Mouse (Mus musculus) midbrain, postnatal 0 days (tissue): ENCODE measurements around the gene Lingo3. TPM values are rescaled to one million over a fixed set of nuclear protein-coding genes. Genes with fewer than 3 reads are reported as not detected.

Experiments
- ATAC-seq: fragments of 200-750 bp; cut with Nextera tagmentation; 2 replicates; pipeline ENCODE4 v1.8.0; 2017; ENCODE audit warnings: moderate number of reproducible peaks, mild to moderate bottlenecking, moderate TSS enrichment, moderate library complexity; ENCODE audit not compliant: low FRiP score
- DNase-seq: peaks from one replicate; pipeline ENCODE4 v3.0.0-alpha.2; 2015; ENCODE audit warnings: low spot score
- H3K27ac ChIP-seq: fragments of 300-500 bp; sonication (generic); 2 replicates; pipeline ENCODE4 v1.5.1; 2014; ENCODE audit warnings: low read depth, mild to moderate bottlenecking, low read length, mixed read lengths
- H3K27me3 ChIP-seq: fragments of 300-500 bp; sonication (generic); 2 replicates; pipeline ENCODE4 v1.6.1; 2014; ENCODE audit warnings: low read length, control low read depth, mixed read lengths; ENCODE audit not compliant: insufficient read depth
- H3K36me3 ChIP-seq: fragments of 300-500 bp; sonication (generic); 2 replicates; pipeline ENCODE4 v1.6.1; 2014; ENCODE audit warnings: low read length, control low read depth, mixed read lengths; ENCODE audit not compliant: insufficient read depth
- H3K4me1 ChIP-seq: fragments of 300-500 bp; sonication (generic); 2 replicates; pipeline ENCODE4 v1.6.1; 2014; ENCODE audit warnings: mild to moderate bottlenecking, control low read depth, antibody characterized with exemption, low read length, mixed read lengths; ENCODE audit not compliant: insufficient read depth
- H3K4me2 ChIP-seq: fragments of 300-500 bp; sonication (generic); 2 replicates; pipeline ENCODE4 v1.6.1; 2014; ENCODE audit warnings: low read depth, mild to moderate bottlenecking, low read length, mixed read lengths; ENCODE audit not compliant: poor library complexity, severe bottlenecking
- H3K4me3 ChIP-seq: fragments of 300-500 bp; sonication (generic); 2 replicates; pipeline ENCODE4 v1.5.1; 2014; ENCODE audit warnings: low read depth, mild to moderate bottlenecking, low read length, moderate library complexity
- H3K9ac ChIP-seq: fragments of 300-500 bp; sonication (generic); replicated peaks from 2 replicates; pipeline ENCODE4 v1.6.1; 2014; ENCODE audit warnings: mild to moderate bottlenecking, low read length, moderate library complexity, mixed read lengths; ENCODE audit not compliant: poor library complexity, severe bottlenecking
- H3K9me3 ChIP-seq: fragments of 300-500 bp; sonication (generic); 2 replicates; pipeline ENCODE4 v1.6.1; 2016; ENCODE audit warnings: low read length, control low read depth
- CTCF ChIP-seq: IDR thresholded peaks from 2 replicates; pipeline ENCODE4 v1.5.1; 2016; ENCODE audit warnings: antibody characterized with exemption, mild to moderate bottlenecking
- WGBS: fragments of 180-500 bp; shearing (Covaris S2); extraction: QIAGEN DNeasy Blood & Tissue Kit; methylation state at CpG from one replicate; pipeline ENCODE4 v1.1.7; 2014; 5-methylcytosine and 5-hydroxymethylcytosine counted together
- polyA plus RNA-seq: library from polyadenylated mRNA; unstranded; fragments of >200 nt; fragmentation: Nextera tagmentation; extraction: Ambion mirVana; gene quantifications from 2 replicates; pipeline ENCODE4 v1.2.1, GENCODE M21; 2015
- total RNA-seq: library from RNA; depleted of rRNA; stranded (reverse); fragments of >200 nt; gene quantifications from 2 replicates; pipeline ENCODE4 v1.2.3, GENCODE M21; 2014; rRNA removed

The Lingo3 gene
- total RNA-seq (39.3 and 61.0 TPM in 2 replicates), polyA plus RNA-seq (24.4 and 26.8 TPM in 2 replicates)

GRCm38 (mm10) chr10:80843931-80844547 is at the start of gene Lingo3:
Gene Lingo3, minus strand, starts transcription at chr10:80844039.
- Histone ChIP-seq H3K9me3 (no peaks in the 10 kb centered on the region), H3K27ac (no peak within 1 kb of the TSS), H3K9ac (peak within 1 kb of the TSS; percentile 86), H3K36me3 (no peaks in the 10 kb centered on the region), H3K4me1 (no peaks in the 10 kb centered on the region), H3K27me3 (peaks cover 7% of the 10 kb centered on the region; the same call in 1 of the 2 replicates), H3K4me2 (peak within 1 kb of the TSS; percentile 86), H3K4me3 (peak within 1 kb of the TSS; percentile 70)
- ATAC-seq: peak; percentile 63
- 4% methylated on average over 40 of the region's 51 CpGs for WGBS
- DNase-seq: peak; percentile 68
- TF ChIP-seq CTCF: no peak

GRCm38 (mm10) chr10:80887181-80887580 is 43.3 kb upstream of the Lingo3 start:
- no peak overlapping the region for H3K27ac ChIP-seq
- no peaks in the 10 kb centered on the region for H3K4me1 ChIP-seq
- TF ChIP-seq CTCF: no peak
- H3K4me2 ChIP-seq: no peak overlapping the region
- no peak overlapping the region for H3K4me3 ChIP-seq
- DNase-seq (peak; percentile 12), ATAC-seq (no peak)
- no peaks in the 10 kb centered on the region for H3K9me3 ChIP-seq
- no peaks in the 10 kb centered on the region for H3K36me3 ChIP-seq
- no peaks in the 10 kb centered on the region for H3K27me3 ChIP-seq
- H3K9ac ChIP-seq: no peak overlapping the region
- 73% methylated on average over 11 of the region's 11 CpGs for WGBS

- TF ChIP-seq CTCF: peak; percentile 78
- Histone ChIP-seq H3K4me1 (no peaks in the 10 kb centered on the region), H3K9ac (no peak overlapping the region), H3K9me3 (no peaks in the 10 kb centered on the region), H3K36me3 (no peaks in the 10 kb centered on the region), H3K4me3 (no peak overlapping the region), H3K4me2 (no peak overlapping the region), H3K27ac (no peak overlapping the region), H3K27me3 (no peaks in the 10 kb centered on the region)
- no peak for ATAC-seq
- peak; percentile 47 for DNase-seq
- WGBS: 26% methylated on average over 10 of the region's 10 CpGs
Observed at GRCm38 (mm10) chr10:80881301-80881700, 37.5 kb upstream of the Lingo3 start.

- no peak for DNase-seq
- Histone ChIP-seq H3K4me2 (no peak overlapping the region), H3K27ac (no peak overlapping the region), H3K4me3 (no peak overlapping the region), H3K36me3 (no peaks in the 10 kb centered on the region), H3K9ac (no peak overlapping the region), H3K9me3 (no peaks in the 10 kb centered on the region), H3K4me1 (no peaks in the 10 kb centered on the region), H3K27me3 (no peaks in the 10 kb centered on the region)
- ATAC-seq: no peak
- no peak for TF ChIP-seq CTCF
- WGBS: 76% methylated on average over 2 of the region's 2 CpGs
Observed at GRCm38 (mm10) chr10:80880901-80881300, 37.1 kb upstream of the Lingo3 start.

- DNase-seq (peak; percentile 66), ATAC-seq (no peak)
- 23% methylated on average over 5 of the region's 5 CpGs for WGBS
- TF ChIP-seq CTCF: peak; percentile 81
- no peaks in the 10 kb centered on the region for H3K9me3 ChIP-seq
- H3K4me1 ChIP-seq: no peaks in the 10 kb centered on the region
- H3K27me3 ChIP-seq: no peaks in the 10 kb centered on the region
- no peak overlapping the region for H3K27ac ChIP-seq
- H3K36me3 ChIP-seq: no peaks in the 10 kb centered on the region
- H3K9ac ChIP-seq: no peak overlapping the region
- H3K4me3 ChIP-seq: no peak overlapping the region
- no peak overlapping the region for H3K4me2 ChIP-seq
Observed at GRCm38 (mm10) chr10:80880131-80880641, 36.3 kb upstream of the Lingo3 start.

- ATAC-seq: no peak
- no peak overlapping the region for H3K9ac ChIP-seq
- no peak overlapping the region for H3K4me2 ChIP-seq
- H3K36me3 ChIP-seq: no peaks in the 10 kb centered on the region
- 8% methylated on average over 3 of the region's 3 CpGs for WGBS
- no peak for DNase-seq
- H3K9me3 ChIP-seq: no peaks in the 10 kb centered on the region
- H3K27me3 ChIP-seq: no peaks in the 10 kb centered on the region
- H3K4me1 ChIP-seq: no peaks in the 10 kb centered on the region
- no peak for TF ChIP-seq CTCF
- H3K27ac ChIP-seq: no peak overlapping the region
- H3K4me3 ChIP-seq: no peak overlapping the region
Observed at GRCm38 (mm10) chr10:80876594-80876993, 32.8 kb upstream of the Lingo3 start.
